Mouse (Mus musculus): ENCODE data around the gene Clca3b. TPM values are rescaled to one million over a fixed set of nuclear protein-coding genes. Genes with fewer than 3 reads are reported as not detected.
"Not testable (repeated sequence)": the region's sequence is repeated elsewhere in the genome, so short reads cannot be mapped to it uniquely, and the experiment has no call there.

Gene Clca3b
- polyA plus RNA-seq, 1 experiment from 2014 or later: not detected

GRCm38 (mm10) chr3:144808153-144808925 lies 40.8 kb downstream of the Clca3b start:
- not testable (repeated sequence) for ATAC-seq (ENCODE audit: low FRiP score, low read depth); H3K27ac ChIP-seq (replicated peaks); H3K4me3 ChIP-seq; H3K9me3 ChIP-seq; H3K4me2 ChIP-seq; H3K4me1 ChIP-seq (replicated peaks); H3K36me3 ChIP-seq; H3K9ac ChIP-seq; H3K27me3 ChIP-seq
- WGBS: 58% methylated on average over 15 of the region's 17 CpGs

- H3K9ac ChIP-seq; H3K27me3 ChIP-seq; H3K4me1 ChIP-seq (replicated peaks); H3K4me3 ChIP-seq; H3K27ac ChIP-seq (replicated peaks); H3K9me3 ChIP-seq; ATAC-seq (ENCODE audit: low FRiP score, low read depth); H3K36me3 ChIP-seq; H3K4me2 ChIP-seq: not testable (repeated sequence)
- 62% methylated on average over 2 of the region's 2 CpGs for WGBS
Measured at GRCm38 (mm10) chr3:144806626-144807025, 42.5 kb downstream of the Clca3b start.

GRCm38 (mm10) chr3:144801861-144802260 lies 47.3 kb downstream of the Clca3b start:
- no peak overlapping the region for H3K27ac ChIP-seq (replicated peaks)
- ATAC-seq (ENCODE audit: low FRiP score, low read depth): no peak
- H3K4me1 ChIP-seq (replicated peaks): no peaks in the 10 kb centered on the region
- 37% methylated on average over 8 of the region's 8 CpGs for WGBS
- no peak overlapping the region for H3K4me3 ChIP-seq
- H3K4me2 ChIP-seq: no peak overlapping the region
- H3K27me3 ChIP-seq: no peaks in the 10 kb centered on the region
- H3K36me3 ChIP-seq: no peaks in the 10 kb centered on the region
- no peak overlapping the region for H3K9ac ChIP-seq
- no peaks in the 10 kb centered on the region for H3K9me3 ChIP-seq

- Histone ChIP-seq H3K27ac (replicated peaks) (no peak overlapping the region), H3K9me3 (no peaks in the 10 kb centered on the region), H3K9ac (no peak overlapping the region), H3K4me3 (no peak overlapping the region), H3K4me1 (replicated peaks) (no peaks in the 10 kb centered on the region), H3K4me2 (no peak overlapping the region), H3K36me3 (no peaks in the 10 kb centered on the region), H3K27me3 (no peaks in the 10 kb centered on the region)
- ATAC-seq (ENCODE audit: low FRiP score, low read depth): no peak
- WGBS: 85% methylated on average over 11 of the region's 11 CpGs
Measured at GRCm38 (mm10) chr3:144785181-144786148, 63.7 kb downstream of the Clca3b start.

Other genes with a start within 250 kb of the Clca3b start
- gene Sh3glb1, start 129.0 kb downstream of the Clca3b start, polyA plus RNA-seq (2015; fragmentation: Nextera tagmentation; extraction: Ambion mirVana): 111 and 112 TPM in 2 replicates
- 0.13 and 0.16 TPM in 2 replicates for gene Clca3a1, start 88.4 kb downstream of the Clca3b start, polyA plus RNA-seq (2015; fragmentation: Nextera tagmentation; extraction: Ambion mirVana)
- gene Clca3a2, start 29.9 kb downstream of the Clca3b start, polyA plus RNA-seq (2015; fragmentation: Nextera tagmentation; extraction: Ambion mirVana): 0.16 and 0.22 TPM in 2 replicates
- gene Clca4b, start 83.2 kb upstream of the Clca3b start, polyA plus RNA-seq (2015; fragmentation: Nextera tagmentation; extraction: Ambion mirVana): not detected in 2 replicates
- gene Clca4a, start 125.7 kb upstream of the Clca3b start, polyA plus RNA-seq (2015; fragmentation: Nextera tagmentation; extraction: Ambion mirVana): 0.05 TPM in 1 of 2 replicates, not detected in the other
- not detected in 2 replicates for gene Clca1, start 183.4 kb upstream of the Clca3b start, polyA plus RNA-seq (2015; fragmentation: Nextera tagmentation; extraction: Ambion mirVana)